Mouse (Mus musculus): Measurements from ENCODE around the gene Smim15. TPM values are rescaled to one million over a fixed set of nuclear protein-coding genes. Genes with fewer than 3 reads are reported as not detected.

The Smim15 gene
- polyA plus RNA-seq, 1 experiment from 2014 or later, result 66.2 TPM

GRCm38 (mm10) chr13:108047364-108047763 lies 3.1 kb downstream of the Smim15 start:
- ATAC-seq (ENCODE audit: low FRiP score) (no peak), DNase-seq (ENCODE audit: low spot score) (no peak)
- no peak overlapping the region for H3K27ac ChIP-seq (ENCODE audit: low read depth, low read length)

GRCm38 (mm10) chr13:108056896-108057295 lies 12.7 kb downstream of the Smim15 start:
- H3K4me3 ChIP-seq (ENCODE audit: low read depth, low read length), result no peak overlapping the region
- 79% methylated on average over 3 of the region's 3 CpGs for WGBS
- H3K4me1 ChIP-seq (replicated peaks; ENCODE audit: control insufficient read depth, insufficient read depth, low read length), result no peaks in the 10 kb centered on the region
- H3K9me3 ChIP-seq (ENCODE audit: control insufficient read depth, low read length), result no peaks in the 10 kb centered on the region
- no peak overlapping the region for H3K9ac ChIP-seq (ENCODE audit: low read depth, low read length)
- H3K4me2 ChIP-seq (replicated peaks; ENCODE audit: low read depth, low read length), result no peak overlapping the region
- DNase-seq (ENCODE audit: low spot score), result no peak
- ATAC-seq (ENCODE audit: low FRiP score), result no peak
- no peak overlapping the region for H3K27ac ChIP-seq (ENCODE audit: low read depth, low read length)
- no peaks in the 10 kb centered on the region for H3K36me3 ChIP-seq (ENCODE audit: control insufficient read depth, insufficient read depth, low read length)
- no peaks in the 10 kb centered on the region for H3K27me3 ChIP-seq (ENCODE audit: control insufficient read depth, insufficient read depth, low read length)

More at GRCm38 (mm10) chr13:108047364-108047763, 3.1 kb downstream of the Smim15 start:
- Histone ChIP-seq H3K9ac (ENCODE audit: low read depth, low read length) (no peak overlapping the region), H3K36me3 (ENCODE audit: control insufficient read depth, insufficient read depth, low read length) (no peaks in the 10 kb centered on the region), H3K4me2 (replicated peaks; ENCODE audit: low read depth, low read length) (no peak overlapping the region), H3K27me3 (ENCODE audit: control insufficient read depth, insufficient read depth, low read length) (no peaks in the 10 kb centered on the region), H3K4me1 (replicated peaks; ENCODE audit: control insufficient read depth, insufficient read depth, low read length) (peaks cover 5% of the 10 kb centered on the region; the same call in 1 of the 2 replicates), H3K4me3 (ENCODE audit: low read depth, low read length) (no peak overlapping the region), H3K9me3 (ENCODE audit: control insufficient read depth, low read length) (no peaks in the 10 kb centered on the region)
- WGBS, result 93% methylated on average over 6 of the region's 6 CpGs

GRCm38 (mm10) chr13:108060286-108060885 lies 16.1 kb downstream of the Smim15 start:
- no peak overlapping the region for H3K27ac ChIP-seq (ENCODE audit: low read depth, low read length)
- 53% methylated on average over 7 of the region's 7 CpGs for WGBS
- DNase-seq (ENCODE audit: low spot score), result no peak

GRCm38 (mm10) chr13:108060936-108061578 lies 16.8 kb downstream of the Smim15 start:
- H3K27ac ChIP-seq (ENCODE audit: low read depth, low read length), result no peak overlapping the region
- WGBS, result 47% methylated on average over 8 of the region's 8 CpGs
- DNase-seq (ENCODE audit: low spot score), result no peak

More at GRCm38 (mm10) chr13:108060286-108060885, 16.1 kb downstream of the Smim15 start:
- Histone ChIP-seq H3K27me3 (ENCODE audit: control insufficient read depth, insufficient read depth, low read length) (no peaks in the 10 kb centered on the region), H3K4me2 (replicated peaks; ENCODE audit: low read depth, low read length) (no peak overlapping the region), H3K4me3 (ENCODE audit: low read depth, low read length) (no peak overlapping the region), H3K9me3 (ENCODE audit: control insufficient read depth, low read length) (no peaks in the 10 kb centered on the region), H3K36me3 (ENCODE audit: control insufficient read depth, insufficient read depth, low read length) (no peaks in the 10 kb centered on the region), H3K9ac (ENCODE audit: low read depth, low read length) (no peak overlapping the region), H3K4me1 (replicated peaks; ENCODE audit: control insufficient read depth, insufficient read depth, low read length) (peaks cover 3% of the 10 kb centered on the region)
- no peak for ATAC-seq (ENCODE audit: low FRiP score)

GRCm38 (mm10) chr13:108062900-108063299 lies 18.7 kb downstream of the Smim15 start:
- Histone ChIP-seq H3K4me2 (replicated peaks; ENCODE audit: low read depth, low read length) (no peak overlapping the region), H3K9me3 (ENCODE audit: control insufficient read depth, low read length) (no peaks in the 10 kb centered on the region), H3K4me1 (replicated peaks; ENCODE audit: control insufficient read depth, insufficient read depth, low read length) (peaks cover 3% of the 10 kb centered on the region), H3K4me3 (ENCODE audit: low read depth, low read length) (no peak overlapping the region), H3K27me3 (ENCODE audit: control insufficient read depth, insufficient read depth, low read length) (no peaks in the 10 kb centered on the region), H3K36me3 (ENCODE audit: control insufficient read depth, insufficient read depth, low read length) (no peaks in the 10 kb centered on the region), H3K27ac (ENCODE audit: low read depth, low read length) (no peak overlapping the region), H3K9ac (ENCODE audit: low read depth, low read length) (no peak overlapping the region)
- DNase-seq (ENCODE audit: low spot score) (no peak), ATAC-seq (ENCODE audit: low FRiP score) (0 out of 2 replicates have a peak, but pooled peaks have one; percentile 1)
- WGBS, result 65% methylated on average over 5 of the region's 5 CpGs

More at GRCm38 (mm10) chr13:108060936-108061578, 16.8 kb downstream of the Smim15 start:
- no peaks in the 10 kb centered on the region for H3K36me3 ChIP-seq (ENCODE audit: control insufficient read depth, insufficient read depth, low read length)
- no peak overlapping the region for H3K4me2 ChIP-seq (replicated peaks; ENCODE audit: low read depth, low read length)
- H3K4me3 ChIP-seq (ENCODE audit: low read depth, low read length), result no peak overlapping the region
- no peak overlapping the region for H3K9ac ChIP-seq (ENCODE audit: low read depth, low read length)
- no peaks in the 10 kb centered on the region for H3K27me3 ChIP-seq (ENCODE audit: control insufficient read depth, insufficient read depth, low read length)
- no peak for ATAC-seq (ENCODE audit: low FRiP score)
- no peaks in the 10 kb centered on the region for H3K9me3 ChIP-seq (ENCODE audit: control insufficient read depth, low read length)
- H3K4me1 ChIP-seq (replicated peaks; ENCODE audit: control insufficient read depth, insufficient read depth, low read length), result peaks cover 3% of the 10 kb centered on the region

GRCm38 (mm10) chr13:108063374-108064134 lies 19.3 kb downstream of the Smim15 start:
- ATAC-seq (ENCODE audit: low FRiP score), result peak; percentile 46; the same call in 1 of the 2 replicates
- DNase-seq (ENCODE audit: low spot score), result no peak
- no peak overlapping the region for H3K4me2 ChIP-seq (replicated peaks; ENCODE audit: low read depth, low read length)
- no peaks in the 10 kb centered on the region for H3K27me3 ChIP-seq (ENCODE audit: control insufficient read depth, insufficient read depth, low read length)
- 0 out of 2 replicates have a peak overlapping the region, but pooled peaks have one; percentile 8 for H3K9ac ChIP-seq (ENCODE audit: low read depth, low read length)
- no peaks in the 10 kb centered on the region for H3K9me3 ChIP-seq (ENCODE audit: control insufficient read depth, low read length)
- no peaks in the 10 kb centered on the region for H3K36me3 ChIP-seq (ENCODE audit: control insufficient read depth, insufficient read depth, low read length)
- H3K4me1 ChIP-seq (replicated peaks; ENCODE audit: control insufficient read depth, insufficient read depth, low read length), result peaks cover 3% of the 10 kb centered on the region
- H3K4me3 ChIP-seq (ENCODE audit: low read depth, low read length), result no peak overlapping the region
- peak overlapping the region; percentile 70 for H3K27ac ChIP-seq (ENCODE audit: low read depth, low read length)
- 74% methylated on average over 11 of the region's 11 CpGs for WGBS

GRCm38 (mm10) chr13:108064331-108064730 lies 20.1 kb downstream of the Smim15 start:
- Histone ChIP-seq H3K4me2 (replicated peaks; ENCODE audit: low read depth, low read length) (no peak overlapping the region), H3K36me3 (ENCODE audit: control insufficient read depth, insufficient read depth, low read length) (no peaks in the 10 kb centered on the region), H3K4me3 (ENCODE audit: low read depth, low read length) (no peak overlapping the region), H3K4me1 (replicated peaks; ENCODE audit: control insufficient read depth, insufficient read depth, low read length) (peaks cover 3% of the 10 kb centered on the region), H3K27me3 (ENCODE audit: control insufficient read depth, insufficient read depth, low read length) (no peaks in the 10 kb centered on the region), H3K9me3 (ENCODE audit: control insufficient read depth, low read length) (no peaks in the 10 kb centered on the region), H3K27ac (ENCODE audit: low read depth, low read length) (no peak overlapping the region; the same call in 1 of the 2 replicates), H3K9ac (ENCODE audit: low read depth, low read length) (no peak overlapping the region)
- ATAC-seq (ENCODE audit: low FRiP score) (peak; percentile 82), DNase-seq (ENCODE audit: low spot score) (peak; percentile 63)
- 34% methylated on average over 6 of the region's 6 CpGs for WGBS

GRCm38 (mm10) chr13:108066021-108066420 lies 21.8 kb downstream of the Smim15 start:
- H3K27ac ChIP-seq (ENCODE audit: low read depth, low read length), result no peak overlapping the region
- H3K9me3 ChIP-seq (ENCODE audit: control insufficient read depth, low read length), result no peaks in the 10 kb centered on the region
- WGBS, result 72% methylated on average over 2 of the region's 2 CpGs
- no peak for DNase-seq (ENCODE audit: low spot score)
- no peaks in the 10 kb centered on the region for H3K36me3 ChIP-seq (ENCODE audit: control insufficient read depth, insufficient read depth, low read length)
- H3K27me3 ChIP-seq (ENCODE audit: control insufficient read depth, insufficient read depth, low read length), result no peaks in the 10 kb centered on the region
- no peak overlapping the region for H3K4me2 ChIP-seq (replicated peaks; ENCODE audit: low read depth, low read length)
- peaks cover 3% of the 10 kb centered on the region for H3K4me1 ChIP-seq (replicated peaks; ENCODE audit: control insufficient read depth, insufficient read depth, low read length)
- no peak overlapping the region for H3K9ac ChIP-seq (ENCODE audit: low read depth, low read length)
- ATAC-seq (ENCODE audit: low FRiP score), result no peak
- no peak overlapping the region for H3K4me3 ChIP-seq (ENCODE audit: low read depth, low read length)

All from hindbrain, embryonic 11.5 days (tissue).